In the genomic region with DNA sequence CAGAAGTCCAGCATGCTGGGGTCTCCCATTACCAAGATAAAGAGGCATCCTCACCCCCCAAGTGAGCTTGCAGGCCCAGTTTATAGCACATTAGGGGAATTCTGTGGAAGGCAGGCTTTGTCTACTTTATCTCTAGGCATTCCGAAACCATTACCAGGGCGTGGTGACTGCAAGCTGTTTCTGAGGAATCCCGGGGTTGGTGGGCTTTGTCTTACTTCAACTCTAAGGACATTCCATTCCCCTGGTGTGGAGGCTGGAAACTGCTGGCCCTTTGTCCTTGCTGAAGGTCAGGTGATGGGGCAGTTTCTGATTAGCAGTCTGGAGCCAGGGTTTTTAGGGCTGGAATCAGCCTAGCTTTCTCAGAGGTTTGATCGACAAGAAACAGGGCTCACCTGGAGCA, we compare ENCODE assay signal across 17 mouse cellular contexts. TPM values are rescaled to one million over a fixed set of nuclear protein-coding genes. Genes with fewer than 3 reads are reported as not detected.
"Had no signal": no experiment of that assay in that cellular context is flagged by ENCODE, and none has a peak within 500 bp of the region (broad histone marks: within the 10 kb centered on the region; RNA-seq: fewer than 3 reads in every experiment).

No protein-coding gene starts in this region.

- H3K27ac ChIP-seq: limb, embryonic 12.5 days; liver, embryonic 13.5 days; macrophage had no signal

- H3K4me3 ChIP-seq: limb, embryonic 12.5 days; liver, embryonic 13.5 days; megakaryocyte, embryonic 14.5 days had no signal

- H3K4me1 ChIP-seq: limb, embryonic 12.5 days; liver, embryonic 13.5 days had no signal

- H3K27me3 ChIP-seq: limb, embryonic 12.5 days; liver, embryonic 13.5 days had no signal

- DNase-seq: kidney, adult 8-10 months; kidney, postnatal 25 days; liver; liver, embryonic 13.5 days; liver, postnatal 0 days; lung, postnatal 10 days; right cerebral cortex, postnatal 4 days; spleen, adult 18-20 months; thymus, adult 2 months; thymus, postnatal 25 days had no signal

- ATAC-seq: intestine, postnatal 0 days had no signal

- H3K4me2 ChIP-seq: limb, embryonic 12.5 days; liver, embryonic 13.5 days; midbrain, embryonic 11.5 days had no signal

- H3K9me3 ChIP-seq: limb, embryonic 12.5 days; liver, embryonic 13.5 days had no signal

- H3K9ac ChIP-seq: limb, embryonic 12.5 days; liver, embryonic 13.5 days; liver, postnatal 0 days had no signal

- H3K36me3 ChIP-seq: limb, embryonic 12.5 days; liver, embryonic 13.5 days had no signal

RNA-seq across cellular contexts. Expression of a gene that starts 36.0 kb away (rescaled TPM):
- total RNA-seq: layer of hippocampus, postnatal 25 days; neutrophil, adult 5-6 weeks had no signal
- polyA plus RNA-seq: limb, embryonic 12.5 days; macrophage had no signal
